In genomic region chr2:146320666-146321065, GRCm38 (mm10) we compare ENCODE assay signal across 22 mouse cellular contexts.
DNase-seq lines count a peak whose midpoint lies in the region; ATAC-seq and TF ChIP-seq lines count a peak whose summit lies in the region.
"Had no signal": no experiment of that assay in that cellular context is flagged by ENCODE, and none has a peak within 500 bp of the region (broad histone marks: within the 10 kb centered on the region; RNA-seq: fewer than 3 reads in every experiment).

No protein-coding gene starts in this region.

- no peaks in the 10 kb centered on the region for H3K9me3 ChIP-seq in intestine, embryonic 14.5 days (ENCODE audit: control insufficient read depth, low read length)
- H3K9me3 ChIP-seq in intestine, embryonic 15.5 days: no peaks in the 10 kb centered on the region
- no peaks in the 10 kb centered on the region for H3K9me3 ChIP-seq in intestine, embryonic 16.5 days (ENCODE audit: control insufficient read depth, low read length)
- H3K9me3 ChIP-seq in intestine, postnatal 0 days (ENCODE audit: control insufficient read depth): no peaks in the 10 kb centered on the region
- no peaks in the 10 kb centered on the region for H3K9me3 ChIP-seq in stomach, postnatal 0 days (ENCODE audit: control insufficient read depth, low read length)
- H3K9me3 ChIP-seq: G1E had no signal

- H3K27me3 ChIP-seq in intestine, embryonic 14.5 days (replicated peaks; ENCODE audit: control insufficient read depth, insufficient read depth, low read length): no peaks in the 10 kb centered on the region
- H3K27me3 ChIP-seq in intestine, embryonic 15.5 days (replicated peaks): no peaks in the 10 kb centered on the region
- H3K27me3 ChIP-seq in intestine, embryonic 16.5 days (replicated peaks; ENCODE audit: control insufficient read depth, insufficient read depth, low read length): no peaks in the 10 kb centered on the region
- no peaks in the 10 kb centered on the region for H3K27me3 ChIP-seq in intestine, postnatal 0 days (replicated peaks; ENCODE audit: control insufficient read depth, insufficient read depth, low read length)
- no peaks in the 10 kb centered on the region for H3K27me3 ChIP-seq in stomach, postnatal 0 days (ENCODE audit: control insufficient read depth, insufficient read depth, low read length)
- H3K27me3 ChIP-seq: CH12.LX, Patski had no signal

- WGBS in intestine, embryonic 14.5 days: 76% methylated on average over 2 of the region's 2 CpGs
- 70% methylated on average over 2 of the region's 2 CpGs for WGBS in intestine, embryonic 15.5 days
- WGBS in intestine, embryonic 16.5 days: 67% methylated on average over 2 of the region's 2 CpGs
- 41% methylated on average over 2 of the region's 2 CpGs for WGBS in intestine, postnatal 0 days
- WGBS in stomach, postnatal 0 days: 87% methylated on average over 2 of the region's 2 CpGs

- H3K9ac ChIP-seq in intestine, embryonic 14.5 days (ENCODE audit: low read length): no peak overlapping the region
- H3K9ac ChIP-seq in intestine, embryonic 15.5 days: no peak overlapping the region
- H3K9ac ChIP-seq in intestine, embryonic 16.5 days (ENCODE audit: low read depth, low read length): no peak overlapping the region
- no peak overlapping the region for H3K9ac ChIP-seq in intestine, postnatal 0 days (ENCODE audit: low read depth, low read length)
- H3K9ac ChIP-seq in stomach, postnatal 0 days (ENCODE audit: low read length): no peak overlapping the region

- ATAC-seq in intestine, embryonic 14.5 days (replicated peaks; ENCODE audit: low FRiP score, low TSS enrichment, low read depth): no peak
- ATAC-seq in intestine, embryonic 15.5 days: peak; percentile 71; the same call in 1 of the 2 replicates
- ATAC-seq in intestine, embryonic 16.5 days: peak; percentile 68
- peak; percentile 49; the same call in 1 of the 2 replicates for ATAC-seq in intestine, postnatal 0 days
- no peak for ATAC-seq in granulocyte monocyte progenitor cell, adult 5-6 weeks (replicated peaks; ENCODE audit: poor library complexity, severe bottlenecking)
- no peak for ATAC-seq in stomach, postnatal 0 days (ENCODE audit: low FRiP score, low TSS enrichment)
- ATAC-seq: activated CD4-positive, CD25-positive, alpha-beta regulatory T cell, adult 4 months; CD4-positive, CD25-positive, alpha-beta regulatory T cell, adult 4 months; Patski had no signal

- H3K36me3 ChIP-seq in intestine, embryonic 14.5 days (ENCODE audit: control insufficient read depth, insufficient read depth, low read length): no peaks in the 10 kb centered on the region
- no peaks in the 10 kb centered on the region for H3K36me3 ChIP-seq in intestine, embryonic 15.5 days
- H3K36me3 ChIP-seq in intestine, embryonic 16.5 days (ENCODE audit: control insufficient read depth, insufficient read depth, low read length): 0 out of 2 replicates have a peak, but pooled peaks cover 2% of the 10 kb centered on the region
- 0 out of 2 replicates have a peak, but pooled peaks cover 6% of the 10 kb centered on the region for H3K36me3 ChIP-seq in intestine, postnatal 0 days (ENCODE audit: control insufficient read depth, insufficient read depth)
- H3K36me3 ChIP-seq in stomach, postnatal 0 days (ENCODE audit: control insufficient read depth, insufficient read depth, low read length): no peaks in the 10 kb centered on the region

- H3K27ac ChIP-seq in intestine, embryonic 14.5 days (ENCODE audit: low read depth): no peak overlapping the region
- H3K27ac ChIP-seq in intestine, embryonic 15.5 days: no peak overlapping the region
- H3K27ac ChIP-seq in intestine, embryonic 16.5 days (ENCODE audit: low read length): no peak overlapping the region
- no peak overlapping the region for H3K27ac ChIP-seq in intestine, postnatal 0 days (ENCODE audit: low read depth, low read length)
- H3K27ac ChIP-seq in stomach, postnatal 0 days (replicated peaks): no peak overlapping the region

- DNase-seq in intestine, embryonic 14.5 days (ENCODE audit: low spot score): peak; percentile 46
- DNase-seq in heart, adult 9 months (ENCODE audit: low spot score in 2 of 2): no peak
- no peak for DNase-seq in right cerebral cortex, postnatal 4 days
- DNase-seq in stomach, postnatal 0 days (ENCODE audit: low spot score): no peak
- DNase-seq: adrenal gland, adult 2 months; adrenal gland, adult 8-10 months; adrenal gland, postnatal 10 days; adrenal gland, postnatal 14 days; adrenal gland, postnatal 25 days; adrenal gland, postnatal 36 days; B cell, adult 2 months; cerebellum, adult 11 months; cerebellum, adult 11-12 months had no signal

- no peak overlapping the region for H3K4me2 ChIP-seq in intestine, embryonic 14.5 days (ENCODE audit: low read length)
- no peak overlapping the region for H3K4me2 ChIP-seq in intestine, embryonic 15.5 days (replicated peaks)
- no peak overlapping the region for H3K4me2 ChIP-seq in intestine, embryonic 16.5 days (ENCODE audit: low read depth, low read length)
- H3K4me2 ChIP-seq in intestine, postnatal 0 days (replicated peaks; ENCODE audit: low read depth): no peak overlapping the region
- no peak overlapping the region for H3K4me2 ChIP-seq in stomach, postnatal 0 days (replicated peaks; ENCODE audit: low read depth)

- no peak for TF ChIP-seq CTCF in intestine, postnatal 0 days (IDR thresholded peaks at IDR 0.05; ENCODE audit: low read depth)
- TF ChIP-seq CTCF in stomach, postnatal 0 days (IDR thresholded peaks at IDR 0.05; ENCODE audit: low read depth): no peak

- no peaks in the 10 kb centered on the region for H3K4me1 ChIP-seq in intestine, embryonic 14.5 days (replicated peaks; ENCODE audit: control insufficient read depth, insufficient read depth, low read length)
- no peaks in the 10 kb centered on the region for H3K4me1 ChIP-seq in intestine, embryonic 15.5 days (replicated peaks)
- H3K4me1 ChIP-seq in intestine, embryonic 16.5 days (ENCODE audit: control insufficient read depth, insufficient read depth, low read length): no peaks in the 10 kb centered on the region
- H3K4me1 ChIP-seq in intestine, postnatal 0 days (replicated peaks; ENCODE audit: control insufficient read depth, insufficient read depth, low read length): no peaks in the 10 kb centered on the region
- H3K4me1 ChIP-seq in stomach, postnatal 0 days (replicated peaks; ENCODE audit: control insufficient read depth, insufficient read depth): no peaks in the 10 kb centered on the region

- no peak for TF ChIP-seq EP300 in stomach, postnatal 0 days (optimal IDR thresholded peaks at IDR 0.05)

- no peak overlapping the region for H3K4me3 ChIP-seq in intestine, embryonic 14.5 days (ENCODE audit: low read depth, low read length)
- H3K4me3 ChIP-seq in intestine, embryonic 15.5 days (replicated peaks): no peak overlapping the region
- no peak overlapping the region for H3K4me3 ChIP-seq in intestine, embryonic 16.5 days (ENCODE audit: low read length)
- H3K4me3 ChIP-seq in intestine, postnatal 0 days (ENCODE audit: low read depth, low read length): no peak overlapping the region
- H3K4me3 ChIP-seq in stomach, postnatal 0 days (ENCODE audit: low read depth, low read length): no peak overlapping the region

Comparison
In these comparisons a context has a peak if more than half of its experiments do, and no peak if none do; other contexts are left out.
1. ATAC-seq: peak in intestine, embryonic 15.5 days (single experiment), intestine, embryonic 16.5 days (single experiment) and intestine, postnatal 0 days (single experiment); none in intestine, embryonic 14.5 days (single experiment), granulocyte monocyte progenitor cell, adult 5-6 weeks (single experiment) and stomach, postnatal 0 days (single experiment).